Mouse (Mus musculus): ENCODE results near the gene Crtac1. TPM values are rescaled to one million over a fixed set of nuclear protein-coding genes. Genes with fewer than 3 reads are reported as not detected.

Gene Crtac1
- 1.0 and 1.2 TPM in 2 replicates for polyA plus RNA-seq (2016; fragmentation: Nextera tagmentation; extraction: Ambion mirVana)

GRCm38 (mm10) chr19:42431485-42432190, at the start of gene Crtac1:
Crtac1 (minus strand) TSS chr19:42431783.
- H3K9me3 ChIP-seq (replicated peaks), result no peaks in the 10 kb centered on the region
- H3K27me3 ChIP-seq (ENCODE audit: low read depth, poor library complexity, severe bottlenecking), result peaks cover 81% of the 10 kb centered on the region
- peak within 1 kb of the TSS; percentile 68 for H3K4me3 ChIP-seq
- under 1% methylated on average over 79 of the region's 88 CpGs for WGBS
- H3K27ac ChIP-seq, result peak within 1 kb of the TSS; percentile 81
- DNase-seq (ENCODE audit: low spot score), result peak; percentile 84
- H3K36me3 ChIP-seq, result no peaks in the 10 kb centered on the region
- H3K4me1 ChIP-seq, result peaks cover 18% of the 10 kb centered on the region

GRCm38 (mm10) chr19:42478303-42478702, 46.7 kb upstream of the Crtac1 start:
- no peak overlapping the region for H3K27ac ChIP-seq
- DNase-seq (ENCODE audit: low spot score), result no peak
- no peaks in the 10 kb centered on the region for H3K4me1 ChIP-seq
- H3K9me3 ChIP-seq (replicated peaks), result no peaks in the 10 kb centered on the region
- no peak overlapping the region for H3K4me3 ChIP-seq
- no peaks in the 10 kb centered on the region for H3K27me3 ChIP-seq (ENCODE audit: low read depth, poor library complexity, severe bottlenecking)
- H3K36me3 ChIP-seq, result no peaks in the 10 kb centered on the region
- 67% methylated on average over 12 of the region's 12 CpGs for WGBS

GRCm38 (mm10) chr19:42477769-42478168, 46.2 kb upstream of the Crtac1 start:
- Histone ChIP-seq H3K4me1 (no peaks in the 10 kb centered on the region), H3K4me3 (no peak overlapping the region), H3K27me3 (ENCODE audit: low read depth, poor library complexity, severe bottlenecking) (no peaks in the 10 kb centered on the region), H3K27ac (no peak overlapping the region), H3K36me3 (no peaks in the 10 kb centered on the region), H3K9me3 (replicated peaks) (no peaks in the 10 kb centered on the region)
- DNase-seq (ENCODE audit: low spot score), result no peak
- 86% methylated on average over 5 of the region's 5 CpGs for WGBS

GRCm38 (mm10) chr19:42472831-42473230, 41.2 kb upstream of the Crtac1 start:
- DNase-seq (ENCODE audit: low spot score), result peak; percentile 72
- Histone ChIP-seq H3K4me1 (no peaks in the 10 kb centered on the region), H3K4me3 (no peak overlapping the region), H3K9me3 (replicated peaks) (no peaks in the 10 kb centered on the region), H3K36me3 (no peaks in the 10 kb centered on the region), H3K27ac (no peak overlapping the region), H3K27me3 (ENCODE audit: low read depth, poor library complexity, severe bottlenecking) (no peaks in the 10 kb centered on the region)
- 30% methylated on average over 11 of the region's 11 CpGs for WGBS

GRCm38 (mm10) chr19:42471571-42471970, 40.0 kb upstream of the Crtac1 start:
- DNase-seq (ENCODE audit: low spot score), result no peak
- Histone ChIP-seq H3K36me3 (no peaks in the 10 kb centered on the region), H3K9me3 (replicated peaks) (no peaks in the 10 kb centered on the region), H3K27ac (no peak overlapping the region), H3K4me3 (no peak overlapping the region), H3K27me3 (ENCODE audit: low read depth, poor library complexity, severe bottlenecking) (no peaks in the 10 kb centered on the region), H3K4me1 (no peaks in the 10 kb centered on the region)
- 92% methylated on average over 4 of the region's 4 CpGs for WGBS

GRCm38 (mm10) chr19:42461851-42462250, 30.3 kb upstream of the Crtac1 start:
- DNase-seq (ENCODE audit: low spot score), result no peak
- 36% methylated on average over 6 of the region's 6 CpGs for WGBS
- Histone ChIP-seq H3K9me3 (replicated peaks) (no peaks in the 10 kb centered on the region), H3K4me1 (peaks cover 10% of the 10 kb centered on the region; the same call in 1 of the 2 replicates), H3K36me3 (no peaks in the 10 kb centered on the region), H3K27ac (no peak overlapping the region), H3K27me3 (ENCODE audit: low read depth, poor library complexity, severe bottlenecking) (no peaks in the 10 kb centered on the region), H3K4me3 (no peak overlapping the region)

GRCm38 (mm10) chr19:42461353-42461752, 29.8 kb upstream of the Crtac1 start:
- Histone ChIP-seq H3K4me3 (no peak overlapping the region), H3K27ac (no peak overlapping the region), H3K9me3 (replicated peaks) (no peaks in the 10 kb centered on the region), H3K27me3 (ENCODE audit: low read depth, poor library complexity, severe bottlenecking) (no peaks in the 10 kb centered on the region), H3K4me1 (peaks cover 10% of the 10 kb centered on the region; the same call in 1 of the 2 replicates), H3K36me3 (no peaks in the 10 kb centered on the region)
- 42% methylated on average over 9 of the region's 9 CpGs for WGBS
- no peak for DNase-seq (ENCODE audit: low spot score)

- Histone ChIP-seq H3K36me3 (no peaks in the 10 kb centered on the region), H3K4me1 (peaks cover 10% of the 10 kb centered on the region; the same call in 1 of the 2 replicates), H3K27me3 (ENCODE audit: low read depth, poor library complexity, severe bottlenecking) (no peaks in the 10 kb centered on the region), H3K27ac (no peak overlapping the region), H3K4me3 (no peak overlapping the region), H3K9me3 (replicated peaks) (no peaks in the 10 kb centered on the region)
- 87% methylated on average over 8 of the region's 8 CpGs for WGBS
- DNase-seq (ENCODE audit: low spot score), result no peak
Measured at GRCm38 (mm10) chr19:42459512-42459911, 27.9 kb upstream of the Crtac1 start.

- WGBS, result 47% methylated on average over 6 of the region's 6 CpGs
- no peaks in the 10 kb centered on the region for H3K4me1 ChIP-seq
Measured at GRCm38 (mm10) chr19:42454481-42455236, 23.1 kb upstream of the Crtac1 start.

GRCm38 (mm10) chr19:42454006-42454405, 22.4 kb upstream of the Crtac1 start:
- no peaks in the 10 kb centered on the region for H3K27me3 ChIP-seq (ENCODE audit: low read depth, poor library complexity, severe bottlenecking)
- H3K4me1 ChIP-seq, result no peaks in the 10 kb centered on the region
- H3K27ac ChIP-seq, result no peak overlapping the region
- no peaks in the 10 kb centered on the region for H3K9me3 ChIP-seq (replicated peaks)
- 89% methylated on average over 9 of the region's 9 CpGs for WGBS
- no peak for DNase-seq (ENCODE audit: low spot score)
- H3K4me3 ChIP-seq, result no peak overlapping the region
- H3K36me3 ChIP-seq, result no peaks in the 10 kb centered on the region

More at GRCm38 (mm10) chr19:42454481-42455236, 23.1 kb upstream of the Crtac1 start:
- Histone ChIP-seq H3K4me3 (no peak overlapping the region), H3K27ac (no peak overlapping the region), H3K9me3 (replicated peaks) (no peaks in the 10 kb centered on the region), H3K27me3 (ENCODE audit: low read depth, poor library complexity, severe bottlenecking) (no peaks in the 10 kb centered on the region), H3K36me3 (no peaks in the 10 kb centered on the region)
- DNase-seq (ENCODE audit: low spot score), result no peak

- no peak overlapping the region for H3K27ac ChIP-seq
- H3K4me3 ChIP-seq, result no peak overlapping the region
- no peaks in the 10 kb centered on the region for H3K27me3 ChIP-seq (ENCODE audit: low read depth, poor library complexity, severe bottlenecking)
- H3K36me3 ChIP-seq, result no peaks in the 10 kb centered on the region
- H3K9me3 ChIP-seq (replicated peaks), result no peaks in the 10 kb centered on the region
- no peaks in the 10 kb centered on the region for H3K4me1 ChIP-seq
- 85% methylated on average over 7 of the region's 7 CpGs for WGBS
- no peak for DNase-seq (ENCODE audit: low spot score)
Measured at GRCm38 (mm10) chr19:42452539-42452938, 21.0 kb upstream of the Crtac1 start.

- 92% methylated on average over 10 of the region's 10 CpGs for WGBS
- H3K36me3 ChIP-seq, result no peaks in the 10 kb centered on the region
- no peaks in the 10 kb centered on the region for H3K27me3 ChIP-seq (ENCODE audit: low read depth, poor library complexity, severe bottlenecking)
- no peaks in the 10 kb centered on the region for H3K9me3 ChIP-seq (replicated peaks)
- H3K4me3 ChIP-seq, result no peak overlapping the region
- DNase-seq (ENCODE audit: low spot score), result no peak
- no peak overlapping the region for H3K27ac ChIP-seq
- H3K4me1 ChIP-seq, result no peaks in the 10 kb centered on the region
Measured at GRCm38 (mm10) chr19:42448539-42448938, 17.0 kb upstream of the Crtac1 start.

GRCm38 (mm10) chr19:42443887-42444409, 12.4 kb upstream of the Crtac1 start:
- H3K4me1 ChIP-seq, result peaks cover 16% of the 10 kb centered on the region
- no peak overlapping the region for H3K27ac ChIP-seq
- DNase-seq (ENCODE audit: low spot score), result peak; percentile 62
- no peaks in the 10 kb centered on the region for H3K27me3 ChIP-seq (ENCODE audit: low read depth, poor library complexity, severe bottlenecking)
- 18% methylated on average over 3 of the region's 3 CpGs for WGBS
- no peaks in the 10 kb centered on the region for H3K36me3 ChIP-seq
- no peak overlapping the region for H3K4me3 ChIP-seq
- H3K9me3 ChIP-seq (replicated peaks), result no peaks in the 10 kb centered on the region

Data from limb, embryonic 10.5 days (tissue).